Mouse (Mus musculus) B cell, adult 62 days (primary cell): ENCODE data around the gene Reg3g. TPM values are rescaled to one million over a fixed set of nuclear protein-coding genes. Genes with fewer than 3 reads are reported as not detected.

Experiments
- total RNA-seq: library from RNA; stranded (reverse); gene quantifications from 4 replicates; pipeline ENCODE4 v1.2.4, GENCODE M21; 2023

Reg3g gene
- not detected in 4 replicates for total RNA-seq

GRCm38 (mm10) chr6:78468772-78469171 lies at the start of gene Reg3g:
Reg3g (minus strand) TSS chr6:78468872.

GRCm38 (mm10) chr6:78422411-78422810 lies 46.3 kb downstream of the Reg3g start, which contains the start of gene Reg1:
Reg1 (plus strand) TSS chr6:78422711.

Other genes starting within 250 kb of the Reg3g start
- not detected in 4 replicates for gene Reg3b, start 98.2 kb downstream of the Reg3g start, total RNA-seq
- not detected in 4 replicates for gene Reg3d, start 90.0 kb downstream of the Reg3g start, total RNA-seq
- not detected in 4 replicates for gene Reg3a, start 88.2 kb downstream of the Reg3g start, total RNA-seq
- not detected in 4 replicates for gene Reg2, start 73.2 kb downstream of the Reg3g start, total RNA-seq
- not detected in 4 replicates for gene Reg1, start 46.2 kb downstream of the Reg3g start, total RNA-seq